Mouse (Mus musculus) midbrain, embryonic 14.5 days (tissue): ENCODE results near the gene Pfas. TPM values are rescaled to one million over a fixed set of nuclear protein-coding genes. Genes with fewer than 3 reads are reported as not detected.
A peak's percentile ranks its signal among the peaks of the same experiment; 100 is the strongest.
"Not testable (repeated sequence)": the region's sequence is repeated elsewhere in the genome, so short reads cannot be mapped to it uniquely, and the experiment has no call there.

Source experiments
- ATAC-seq: fragments of 200-750 bp; cut with Nextera tagmentation; 2 replicates; pipeline ENCODE4 v1.8.0; 2017; ENCODE audit warnings: moderate number of reproducible peaks, moderate library complexity; ENCODE audit not compliant: low FRiP score, low TSS enrichment
- DNase-seq: peaks from one replicate; pipeline ENCODE4 v3.0.0-alpha.2; 2015
- H3K27ac ChIP-seq: fragments of 300-500 bp; sonication (generic); replicated peaks from 2 replicates; pipeline ENCODE4 v1.5.1; 2014; ENCODE audit warnings: mild to moderate bottlenecking, low read depth, low read length, moderate library complexity
- H3K27me3 ChIP-seq: fragments of 300-500 bp; sonication (generic); 2 replicates; pipeline ENCODE4 v1.6.1; 2014; ENCODE audit warnings: low read length, control low read depth, mixed read lengths; ENCODE audit not compliant: control insufficient read depth, insufficient read depth
- H3K36me3 ChIP-seq: fragments of 300-500 bp; sonication (generic); 2 replicates; pipeline ENCODE4 v1.6.1; 2014; ENCODE audit warnings: low read length, control low read depth; ENCODE audit not compliant: control insufficient read depth, insufficient read depth
- H3K4me1 ChIP-seq: fragments of 300-500 bp; sonication (generic); 2 replicates; pipeline ENCODE4 v1.6.1; 2014; ENCODE audit warnings: mild to moderate bottlenecking, antibody characterized with exemption, low read length, control low read depth; ENCODE audit not compliant: control insufficient read depth, insufficient read depth
- H3K4me2 ChIP-seq: fragments of 300-500 bp; sonication (generic); 2 replicates; pipeline ENCODE4 v1.6.1; 2014; ENCODE audit warnings: mild to moderate bottlenecking, low read length, moderate library complexity
- H3K4me3 ChIP-seq: fragments of 300-500 bp; sonication (generic); replicated peaks from 2 replicates; pipeline ENCODE4 v1.5.1; 2014; ENCODE audit warnings: low read depth, low read length
- H3K9ac ChIP-seq: fragments of 300-500 bp; sonication (generic); replicated peaks from 2 replicates; pipeline ENCODE4 v1.6.1; 2014; ENCODE audit warnings: mild to moderate bottlenecking, low read length, moderate library complexity
- H3K9me3 ChIP-seq: fragments of 300-500 bp; sonication (generic); 2 replicates; pipeline ENCODE4 v1.6.1; 2016; ENCODE audit warnings: low read length, control low read depth, mixed read lengths; ENCODE audit not compliant: control insufficient read depth
- WGBS: fragments of 180-500 bp; shearing (Covaris S2); extraction: QIAGEN DNeasy Blood & Tissue Kit; methylation state at CpG from one replicate; pipeline ENCODE4 v1.1.7; 2014; 5-methylcytosine and 5-hydroxymethylcytosine counted together
- polyA plus RNA-seq: library from polyadenylated mRNA; unstranded; fragments of >200 nt; fragmentation: Nextera tagmentation; extraction: Ambion mirVana; gene quantifications from 2 replicates; pipeline ENCODE4 v1.2.1, GENCODE M21; 2014

The Pfas gene
- polyA plus RNA-seq, 1 experiment from 2014 or later = 16.5 TPM

DNA sequence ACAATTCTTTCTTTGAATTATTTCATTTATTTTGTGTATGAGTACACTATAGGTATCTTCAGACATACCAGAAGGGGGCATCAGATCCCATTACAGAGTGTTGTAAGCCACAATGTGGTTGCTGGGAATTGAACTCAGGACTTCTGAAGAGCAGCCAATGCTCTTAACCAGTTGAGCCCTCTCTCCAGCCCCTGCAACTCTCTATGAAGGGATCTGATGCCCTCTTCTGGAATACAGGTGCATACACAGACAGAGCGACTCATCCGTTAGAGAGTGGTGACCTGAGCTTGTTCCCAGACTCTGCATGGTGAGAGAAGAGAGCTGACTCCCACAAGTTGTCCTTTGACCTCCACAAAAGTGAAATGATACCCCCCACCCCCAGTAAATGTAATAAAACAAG is 20.5 kb upstream of the Pfas start:
- Histone ChIP-seq H3K9me3 (no peaks in the 10 kb centered on the region), H3K4me2 (no peak overlapping the region), H3K27ac (no peak overlapping the region), H3K4me1 (no peaks in the 10 kb centered on the region), H3K4me3 (no peak overlapping the region), H3K36me3 (peaks cover 100% of the 10 kb centered on the region), H3K27me3 (no peaks in the 10 kb centered on the region), H3K9ac (no peak overlapping the region)
- DNase-seq (no peak), ATAC-seq (no peak)
- WGBS = 62% methylated on average over 2 of the region's 2 CpGs

DNA sequence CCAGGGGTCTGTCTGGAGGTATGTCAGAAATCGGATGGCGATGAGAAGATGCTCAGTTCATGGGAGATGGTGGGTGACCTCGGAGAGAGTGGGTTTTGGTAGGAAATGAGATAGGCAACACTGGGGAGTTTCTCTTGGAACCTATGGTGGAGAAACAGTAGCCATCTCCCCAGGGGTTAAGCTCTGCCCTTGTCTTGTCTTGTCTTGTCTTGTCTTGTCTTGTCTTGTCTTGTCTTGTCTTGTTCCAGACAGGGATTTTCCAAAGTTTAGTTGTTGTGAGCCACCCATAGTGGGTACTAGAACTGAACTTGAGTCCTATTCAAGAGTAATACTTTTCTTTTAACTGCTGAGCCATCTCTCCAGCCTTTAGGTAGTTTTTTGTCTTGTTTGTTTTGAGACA is 18.3 kb upstream of the Pfas start:
- H3K9ac ChIP-seq = no peak overlapping the region
- H3K27me3 ChIP-seq = no peaks in the 10 kb centered on the region
- ATAC-seq (no peak), DNase-seq (no peak)
- peaks cover 100% of the 10 kb centered on the region for H3K36me3 ChIP-seq
- WGBS = 93% methylated on average over 3 of the region's 3 CpGs
- H3K27ac ChIP-seq = no peak overlapping the region
- no peaks in the 10 kb centered on the region for H3K9me3 ChIP-seq
- no peaks in the 10 kb centered on the region for H3K4me1 ChIP-seq
- no peak overlapping the region for H3K4me3 ChIP-seq
- H3K4me2 ChIP-seq = no peak overlapping the region

DNA sequence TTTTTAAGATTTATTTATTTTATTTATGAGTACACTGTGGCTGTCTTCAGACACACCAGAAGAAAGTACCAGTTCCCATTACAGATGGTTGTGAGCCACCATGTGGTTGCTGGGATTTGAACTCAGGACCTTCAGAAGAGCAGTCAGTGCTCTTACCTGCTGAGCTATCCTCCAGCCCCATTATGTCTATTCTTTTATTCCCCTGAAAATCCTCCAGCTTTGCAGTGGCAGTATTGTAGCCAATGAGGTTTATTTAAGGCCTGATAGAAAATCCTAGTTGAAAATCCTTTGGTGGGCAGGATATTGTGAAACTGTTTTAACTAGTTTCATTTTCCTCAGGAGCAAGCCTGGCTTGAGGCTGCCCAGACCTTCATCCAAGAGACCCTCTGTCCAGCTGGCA is 12.4 kb upstream of the Pfas start:
- H3K36me3 ChIP-seq = peaks cover 47% of the 10 kb centered on the region
- H3K4me3 ChIP-seq = no peak overlapping the region
- ATAC-seq = no peak
- no peak overlapping the region for H3K4me2 ChIP-seq
- no peak overlapping the region for H3K9ac ChIP-seq
- H3K27ac ChIP-seq = no peak overlapping the region
- no peak for DNase-seq
- peaks cover 8% of the 10 kb centered on the region for H3K4me1 ChIP-seq
- no peaks in the 10 kb centered on the region for H3K27me3 ChIP-seq
- H3K9me3 ChIP-seq = no peaks in the 10 kb centered on the region

DNA sequence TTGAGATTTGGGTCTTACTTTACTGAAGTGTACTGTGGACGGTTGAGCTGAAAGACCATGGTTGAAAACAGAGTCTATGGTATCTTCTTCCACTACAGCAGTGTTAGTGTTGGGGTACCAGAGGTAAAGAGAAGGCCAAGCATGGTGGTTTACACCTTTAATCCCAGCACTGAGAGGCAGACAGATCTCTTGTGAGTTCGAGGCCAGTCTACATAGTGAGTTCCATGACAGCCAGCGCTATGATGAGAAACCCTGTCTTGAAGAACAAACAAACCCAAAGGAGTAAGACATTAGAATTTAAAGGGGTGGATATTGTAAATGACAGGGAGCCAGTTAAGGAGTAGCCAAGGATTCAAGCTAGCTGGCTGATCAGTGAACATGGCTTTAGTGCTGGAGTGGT is 8.5 kb upstream of the Pfas start:
- ATAC-seq (no peak), DNase-seq (peak; percentile 5)
- 65% methylated on average over 3 of the region's 3 CpGs for WGBS
- H3K9ac ChIP-seq = peak overlapping the region; percentile 62; the same call in 1 of the 2 replicates
- no peaks in the 10 kb centered on the region for H3K9me3 ChIP-seq
- H3K4me1 ChIP-seq = peaks cover 11% of the 10 kb centered on the region
- no peaks in the 10 kb centered on the region for H3K27me3 ChIP-seq
- H3K4me2 ChIP-seq = peak overlapping the region; percentile 77
- peak overlapping the region; percentile 85; the same call in 1 of the 2 replicates for H3K27ac ChIP-seq
- peak overlapping the region; percentile 54 for H3K4me3 ChIP-seq
- peaks cover 8% of the 10 kb centered on the region for H3K36me3 ChIP-seq

DNA sequence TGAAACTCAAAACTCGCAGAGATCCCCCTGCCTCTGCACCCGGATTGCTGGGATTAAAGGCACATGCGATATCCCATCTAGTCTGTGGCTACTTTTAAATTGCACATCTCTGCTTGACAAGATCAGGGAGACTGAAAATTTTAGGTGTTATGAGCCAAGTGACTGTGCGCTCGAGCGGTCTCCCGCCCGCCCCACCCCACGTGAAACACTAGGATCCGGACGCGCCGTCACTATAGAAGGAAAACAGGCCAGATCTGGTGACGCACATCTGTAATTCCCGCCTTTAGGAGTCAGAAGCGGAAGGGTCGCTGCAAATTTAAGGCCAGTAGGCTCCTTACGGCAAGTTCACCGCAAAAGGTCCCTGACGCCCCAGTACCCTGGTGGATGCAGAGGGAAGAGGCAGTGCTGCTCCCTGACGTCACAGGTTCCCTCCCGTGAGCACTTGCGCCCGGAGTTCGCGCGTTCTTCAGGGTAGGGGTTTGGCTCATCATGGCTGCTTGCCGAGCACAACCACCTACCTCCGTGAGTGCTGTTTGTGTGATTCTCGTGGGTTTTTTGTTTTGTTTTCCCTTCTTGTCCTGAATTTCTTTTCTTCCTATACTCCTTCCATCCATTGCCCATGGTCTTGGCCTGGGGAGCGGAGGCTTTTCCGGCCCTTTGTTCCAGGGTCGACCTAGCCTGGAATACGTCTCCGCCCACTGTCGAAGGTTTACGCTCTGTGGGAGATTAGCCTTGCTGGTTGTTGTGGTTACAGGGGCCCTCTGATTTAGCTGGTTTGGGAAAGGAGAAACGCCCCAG is 7.6 kb upstream of the Pfas start, which contains the start of gene Ctc1:
Gene Ctc1, plus strand, starts transcription at position 268 of the 798 bp plus-strand sequence.
- WGBS = 4% methylated on average over 38 of the region's 38 CpGs
- Histone ChIP-seq H3K9ac (peak within 1 kb of the TSS; percentile 62), H3K36me3 (0 out of 2 replicates have a peak, but pooled peaks cover under 1% of the 10 kb centered on the region), H3K4me2 (peak within 1 kb of the TSS; percentile 77), H3K27me3 (no peaks in the 10 kb centered on the region), H3K27ac (peak within 1 kb of the TSS; percentile 85), H3K9me3 (no peaks in the 10 kb centered on the region), H3K4me1 (peaks cover 19% of the 10 kb centered on the region), H3K4me3 (peak within 1 kb of the TSS; percentile 54)
- DNase-seq (peak; percentile 96), ATAC-seq (peak; percentile 95)

DNA sequence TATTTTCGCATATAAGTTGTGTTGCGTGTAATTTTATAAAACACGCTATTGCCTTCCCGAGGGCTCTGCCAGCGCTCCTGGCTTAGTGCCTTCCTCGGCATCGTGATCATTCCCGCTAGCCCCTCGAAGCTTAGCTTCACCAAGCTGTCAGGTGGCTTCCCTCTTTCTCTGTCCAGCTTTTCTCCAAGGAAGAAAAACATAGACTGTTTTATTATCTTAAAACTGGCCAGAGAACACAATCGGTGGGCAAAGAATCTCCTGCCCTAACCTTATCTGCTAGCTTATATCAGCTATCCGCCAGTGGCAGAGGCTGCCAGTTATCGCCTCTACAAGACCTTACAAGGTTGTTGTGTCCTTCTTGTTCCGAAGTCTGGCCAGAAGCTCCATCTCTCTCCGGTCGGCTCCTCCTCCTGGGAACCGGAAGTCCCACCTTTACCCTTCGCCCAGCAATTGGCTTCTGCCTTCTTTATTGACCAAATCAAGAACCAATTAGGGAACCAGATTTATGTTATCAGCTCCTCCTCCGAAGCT is 3.9 kb upstream of the Pfas start:
- H3K9ac ChIP-seq = peak overlapping the region; percentile 66
- no peaks in the 10 kb centered on the region for H3K36me3 ChIP-seq
- WGBS = 2% methylated on average over 18 of the region's 18 CpGs
- no peaks in the 10 kb centered on the region for H3K9me3 ChIP-seq
- DNase-seq = peak; percentile 93
- peak; percentile 64; the same call in 1 of the 2 replicates for ATAC-seq
- peak overlapping the region; percentile 91 for H3K27ac ChIP-seq
- H3K4me2 ChIP-seq = peak overlapping the region; percentile 86
- peaks cover 23% of the 10 kb centered on the region for H3K4me1 ChIP-seq
- H3K27me3 ChIP-seq = no peaks in the 10 kb centered on the region
- H3K4me3 ChIP-seq = peak overlapping the region; percentile 50

DNA sequence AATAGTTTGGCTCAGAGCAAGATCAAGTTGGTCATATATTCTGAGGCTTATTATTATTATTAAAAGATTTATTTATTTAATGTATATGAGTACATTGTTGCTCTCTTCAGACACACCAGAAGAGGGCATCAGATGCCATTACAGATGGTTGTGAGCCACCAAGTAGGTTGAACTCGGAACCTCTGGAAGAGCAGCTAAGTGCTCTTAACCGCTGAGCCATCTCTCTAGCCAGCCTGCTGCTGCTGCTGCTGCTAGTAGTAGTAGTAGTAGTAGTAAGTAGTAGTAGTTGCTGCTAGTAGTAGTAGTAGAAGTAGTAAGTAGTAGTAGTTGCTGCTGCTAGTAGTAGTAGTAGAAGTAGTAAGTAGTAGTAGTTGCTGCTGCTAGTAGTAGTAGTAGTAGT is 3.2 kb upstream of the Pfas start:
- H3K36me3 ChIP-seq, ATAC-seq, H3K9me3 ChIP-seq, H3K9ac ChIP-seq, H3K27me3 ChIP-seq: not testable (repeated sequence)
- Histone ChIP-seq H3K27ac (peak overlapping the region; percentile 91), H3K4me2 (peak overlapping the region; percentile 86), H3K4me1 (peaks cover 16% of the 10 kb centered on the region), H3K4me3 (peak overlapping the region; percentile 50)
- 74% methylated on average over 2 of the region's 2 CpGs for WGBS
- DNase-seq = peak; percentile 5

DNA sequence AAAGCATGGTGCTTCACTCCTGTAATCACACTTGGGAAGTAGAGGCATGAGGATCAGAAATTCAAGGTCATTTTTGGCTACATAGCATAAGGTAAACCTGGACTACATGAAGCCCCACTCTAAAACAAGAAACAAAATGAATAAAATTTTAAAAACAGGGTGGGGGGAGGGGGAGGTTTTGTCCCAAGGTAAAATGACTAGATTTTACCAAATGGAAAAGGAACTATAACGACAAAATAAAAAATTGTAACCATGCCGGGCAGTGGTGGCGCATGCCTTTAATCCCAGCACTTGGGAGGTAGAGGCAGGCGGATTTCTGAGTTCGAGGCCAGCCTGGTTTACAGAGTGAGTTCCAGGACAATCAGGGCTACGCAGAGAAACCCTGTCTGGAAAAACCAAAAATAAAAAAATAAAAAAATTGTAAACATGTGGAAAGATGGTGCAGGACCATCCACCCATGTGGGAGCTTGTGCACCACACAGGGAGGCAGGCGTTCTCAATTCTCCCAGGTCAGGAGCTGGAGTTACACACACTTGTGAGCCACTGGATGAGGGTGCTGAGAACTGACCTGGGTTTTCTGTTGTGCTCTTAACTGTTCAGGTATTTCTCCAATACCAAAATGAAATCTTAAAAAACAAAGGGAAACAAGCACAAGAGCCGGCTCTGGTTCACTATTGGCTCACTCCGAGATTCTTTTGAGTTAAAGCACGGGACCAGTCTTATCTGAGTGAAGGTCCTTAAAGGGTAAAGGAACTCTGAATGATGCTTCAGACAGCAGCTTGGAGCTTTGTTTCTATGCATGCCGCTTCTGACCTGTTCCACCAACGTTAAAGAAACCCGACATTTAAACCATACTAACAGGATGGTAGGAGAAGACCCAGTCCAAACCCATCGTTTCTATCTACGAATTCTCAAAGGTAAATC is 2.4 kb upstream of the Pfas start:
- Histone ChIP-seq H3K27me3 (no peaks in the 10 kb centered on the region), H3K4me2 (peak overlapping the region; percentile 86; the same call in 1 of the 2 replicates), H3K36me3 (no peaks in the 10 kb centered on the region), H3K4me3 (no peak overlapping the region), H3K9me3 (no peaks in the 10 kb centered on the region), H3K27ac (no peak overlapping the region), H3K4me1 (peaks cover 16% of the 10 kb centered on the region), H3K9ac (no peak overlapping the region)
- DNase-seq (no peak), ATAC-seq (no peak)
- WGBS = 91% methylated on average over 15 of the region's 15 CpGs
